Mouse (Mus musculus) ES-Bruce4 (cell line): ENCODE measurements around the gene Sh3tc1. TPM values are rescaled to one million over a fixed set of nuclear protein-coding genes. Genes with fewer than 3 reads are reported as not detected.
A peak's percentile ranks its signal among the peaks of the same experiment; 100 is the strongest.

Experiments used
- H3K27ac ChIP-seq: 2 replicates; pipeline ENCODE4 v1.5.1; 2012; ENCODE audit warnings: low read length, inconsistent platforms; ENCODE audit not compliant: insufficient read depth
- H3K27me3 ChIP-seq: 2 replicates; pipeline ENCODE4 v1.6.1; 2012; ENCODE audit warnings: mild to moderate bottlenecking, low read length, inconsistent platforms; ENCODE audit not compliant: control insufficient read depth, poor library complexity, insufficient read depth, severe bottlenecking
- H3K36me3 ChIP-seq: 2 replicates; pipeline ENCODE4 v1.6.1; 2012; ENCODE audit warnings: inconsistent platforms, mild to moderate bottlenecking, low read length, moderate library complexity; ENCODE audit not compliant: control insufficient read depth, poor library complexity, insufficient read depth, severe bottlenecking
- H3K4me1 ChIP-seq: one replicate; pipeline ENCODE4 v1.8.1; 2011; ENCODE audit warnings: low read length; ENCODE audit not compliant: control insufficient read depth, insufficient read depth
- H3K4me3 ChIP-seq: 2 replicates; pipeline ENCODE4 v1.5.1; 2011; ENCODE audit warnings: low read depth, mild to moderate bottlenecking, low read length
- H3K9ac ChIP-seq: 2 replicates; pipeline ENCODE4 v1.6.1; 2012; ENCODE audit warnings: low read depth, mild to moderate bottlenecking, inconsistent platforms; ENCODE audit not compliant: poor library complexity, severe bottlenecking
- H3K9me3 ChIP-seq: replicated peaks from 2 replicates; pipeline ENCODE4 v1.6.1; 2012; ENCODE audit warnings: mild to moderate bottlenecking, low read length, inconsistent platforms; ENCODE audit not compliant: control insufficient read depth, poor library complexity, insufficient read depth, severe bottlenecking
- CTCF ChIP-seq: IDR thresholded peaks from one replicate; pipeline ENCODE4 v1.8.1; 2011; ENCODE audit warnings: low read depth, low read length
- EP300 ChIP-seq: IDR thresholded peaks from 2 replicates; pipeline ENCODE4 v1.6.1; 2011; ENCODE audit warnings: low read depth, low read length; ENCODE audit not compliant: insufficient read depth
- POLR2A ChIP-seq: IDR thresholded peaks from one replicate; pipeline ENCODE4 v1.8.1; 2011; ENCODE audit warnings: low read length; ENCODE audit not compliant: insufficient read depth
- polyA plus RNA-seq: library from polyadenylated mRNA; stranded (reverse); fragments of >200 nt; gene quantifications from 2 replicates; pipeline ENCODE4 v1.2.4, GENCODE M21; 2011; ENCODE audit warnings: low read depth; ENCODE audit not compliant: missing spikeins, insufficient read depth, insufficient read length

Gene Sh3tc1
- polyA plus RNA-seq, 1 experiment = 3.6 TPM

DNA sequence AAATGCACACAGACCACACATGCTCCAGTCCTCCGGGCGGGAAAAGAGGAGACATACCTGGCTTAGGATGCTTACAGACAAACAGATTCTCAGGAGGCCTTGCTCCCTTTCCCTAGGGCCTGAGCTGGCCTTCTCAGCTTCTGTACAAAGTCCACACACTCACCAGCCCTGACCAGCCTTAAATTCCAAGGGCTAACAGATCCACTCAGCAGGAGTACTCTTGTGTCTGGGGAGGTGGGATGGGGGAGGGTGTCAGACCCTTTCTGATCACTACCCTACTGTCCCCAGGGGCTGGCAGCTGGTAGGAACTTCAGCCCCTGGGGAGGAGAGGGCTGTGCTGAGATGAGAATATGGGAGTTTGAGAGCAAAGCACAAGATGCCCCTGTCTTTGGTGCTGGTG lies 782 bp downstream of the Sh3tc1 start:
- no peaks in the 10 kb centered on the region for H3K27me3 ChIP-seq
- no peaks in the 10 kb centered on the region for H3K9me3 ChIP-seq
- no peak overlapping the region for H3K9ac ChIP-seq
- no peak overlapping the region for H3K4me3 ChIP-seq
- H3K36me3 ChIP-seq = no peaks in the 10 kb centered on the region
- H3K4me1 ChIP-seq = peaks cover 12% of the 10 kb centered on the region
- TF ChIP-seq CTCF = no peak
- no peak for TF ChIP-seq EP300
- no peak for TF ChIP-seq POLR2A
- 0 out of 2 replicates have a peak overlapping the region, but pooled peaks have one; percentile 37 for H3K27ac ChIP-seq

GRCm38 (mm10) chr5:35737231-35737901 lies 2.4 kb downstream of the Sh3tc1 start:
- Histone ChIP-seq H3K9me3 (no peaks in the 10 kb centered on the region), H3K27ac (no peak overlapping the region), H3K36me3 (no peaks in the 10 kb centered on the region), H3K9ac (no peak overlapping the region), H3K4me3 (no peak overlapping the region), H3K27me3 (no peaks in the 10 kb centered on the region), H3K4me1 (peaks cover 12% of the 10 kb centered on the region)
- no peak for TF ChIP-seq EP300
- TF ChIP-seq CTCF = no peak
- no peak for TF ChIP-seq POLR2A

DNA sequence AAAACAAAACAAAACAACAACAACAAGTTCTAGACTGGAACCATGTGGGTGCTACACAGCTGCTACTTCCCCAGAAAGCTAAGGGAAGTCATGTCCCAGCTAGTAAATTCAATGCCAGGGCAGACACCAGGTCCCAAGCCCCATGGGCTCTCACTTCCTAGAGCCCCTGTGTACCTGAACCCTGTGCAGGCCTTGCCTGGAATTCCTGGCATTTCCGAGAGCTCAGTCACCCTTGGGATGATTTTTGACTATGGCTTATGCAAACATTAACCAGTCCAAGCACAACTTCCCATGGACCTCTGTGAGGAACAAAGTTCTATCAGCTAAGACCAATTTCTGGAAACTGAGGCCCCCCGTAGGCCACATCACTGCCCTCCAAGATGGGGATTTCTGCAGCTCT lies 6.3 kb downstream of the Sh3tc1 start:
- TF ChIP-seq EP300 (no peak), CTCF (no peak), POLR2A (no peak)
- Histone ChIP-seq H3K9ac (no peak overlapping the region), H3K4me1 (peaks cover 3% of the 10 kb centered on the region), H3K9me3 (no peaks in the 10 kb centered on the region), H3K36me3 (no peaks in the 10 kb centered on the region), H3K27me3 (no peaks in the 10 kb centered on the region), H3K27ac (no peak overlapping the region), H3K4me3 (no peak overlapping the region)

DNA sequence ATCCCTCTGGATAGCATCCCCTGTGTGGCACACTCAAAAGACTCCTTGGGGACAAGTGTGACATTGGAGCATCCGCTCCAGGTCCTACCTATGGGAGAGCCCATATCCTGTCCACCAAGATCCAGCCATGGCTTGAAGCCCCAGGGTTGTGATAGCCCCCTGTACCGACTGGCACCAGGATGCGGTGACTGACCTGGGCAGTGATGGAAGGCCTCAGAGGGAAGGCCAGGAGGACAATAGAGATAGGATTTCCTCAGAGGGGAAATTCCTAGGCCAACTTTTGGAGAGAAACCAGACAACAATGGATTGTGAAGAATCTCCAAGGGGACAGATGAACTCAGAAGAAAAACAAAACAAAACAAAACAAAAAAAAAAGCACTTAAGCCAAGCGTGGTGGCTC lies 8.8 kb downstream of the Sh3tc1 start:
- Histone ChIP-seq H3K27ac (no peak overlapping the region), H3K4me1 (peaks cover 3% of the 10 kb centered on the region), H3K9me3 (no peaks in the 10 kb centered on the region)

GRCm38 (mm10) chr5:35730552-35730951 lies 9.2 kb downstream of the Sh3tc1 start:
- Histone ChIP-seq H3K27ac (no peak overlapping the region), H3K9me3 (no peaks in the 10 kb centered on the region), H3K9ac (no peak overlapping the region), H3K4me1 (peaks cover 3% of the 10 kb centered on the region), H3K36me3 (no peaks in the 10 kb centered on the region), H3K4me3 (no peak overlapping the region), H3K27me3 (no peaks in the 10 kb centered on the region)
- no peak for TF ChIP-seq POLR2A
- TF ChIP-seq CTCF = no peak
- no peak for TF ChIP-seq EP300

More for the DNA sequence above, 8.8 kb downstream of the Sh3tc1 start:
- Histone ChIP-seq H3K36me3 (no peaks in the 10 kb centered on the region), H3K27me3 (no peaks in the 10 kb centered on the region), H3K4me3 (no peak overlapping the region), H3K9ac (no peak overlapping the region)
- TF ChIP-seq EP300 = no peak
- no peak for TF ChIP-seq CTCF
- no peak for TF ChIP-seq POLR2A

GRCm38 (mm10) chr5:35729844-35730243 lies 9.9 kb downstream of the Sh3tc1 start:
- Histone ChIP-seq H3K9ac (no peak overlapping the region), H3K27me3 (no peaks in the 10 kb centered on the region), H3K27ac (no peak overlapping the region), H3K9me3 (no peaks in the 10 kb centered on the region), H3K4me3 (no peak overlapping the region), H3K36me3 (no peaks in the 10 kb centered on the region), H3K4me1 (peaks cover 3% of the 10 kb centered on the region)
- TF ChIP-seq EP300 = no peak
- no peak for TF ChIP-seq CTCF
- TF ChIP-seq POLR2A = no peak
